Mouse (Mus musculus) midbrain, embryonic 15.5 days (tissue): ENCODE data around the gene Aknad1. TPM values are rescaled to one million over a fixed set of nuclear protein-coding genes. Genes with fewer than 3 reads are reported as not detected.
A peak's percentile ranks its signal among the peaks of the same experiment; 100 is the strongest.

Experiments used
- ATAC-seq: fragments of 200-750 bp; cut with Nextera tagmentation; replicated peaks from 2 replicates; pipeline ENCODE4 v1.8.0; 2017; ENCODE audit warnings: moderate TSS enrichment
- H3K27ac ChIP-seq: fragments of 300-500 bp; sonication (generic); 2 replicates; pipeline ENCODE4 v1.5.1; 2015; ENCODE audit warnings: mild to moderate bottlenecking, inconsistent platforms
- H3K27me3 ChIP-seq: fragments of 300-500 bp; sonication (generic); replicated peaks from 2 replicates; pipeline ENCODE4 v1.6.1; 2015; ENCODE audit warnings: inconsistent platforms
- H3K36me3 ChIP-seq: fragments of 300-500 bp; sonication (generic); replicated peaks from 2 replicates; pipeline ENCODE4 v1.6.1; 2015; ENCODE audit warnings: inconsistent platforms
- H3K4me1 ChIP-seq: fragments of 300-500 bp; sonication (generic); 2 replicates; pipeline ENCODE4 v1.6.1; 2015; ENCODE audit warnings: inconsistent platforms
- H3K4me2 ChIP-seq: fragments of 300-500 bp; sonication (generic); 2 replicates; pipeline ENCODE4 v1.6.1; 2015; ENCODE audit warnings: inconsistent platforms, mild to moderate bottlenecking, moderate library complexity
- H3K4me3 ChIP-seq: fragments of 300-500 bp; sonication (generic); 2 replicates; pipeline ENCODE4 v1.5.1; 2015; ENCODE audit warnings: mild to moderate bottlenecking, inconsistent platforms
- H3K9ac ChIP-seq: fragments of 300-500 bp; sonication (generic); 2 replicates; pipeline ENCODE4 v1.6.1; 2015; ENCODE audit warnings: mild to moderate bottlenecking, inconsistent platforms
- H3K9me3 ChIP-seq: fragments of 300-500 bp; sonication (generic); 2 replicates; pipeline ENCODE4 v1.6.1; 2016; ENCODE audit warnings: inconsistent platforms
- WGBS: fragments of 180-500 bp; shearing (Covaris S2); methylation state at CpG from one replicate; pipeline ENCODE4 v1.1.7; 2015; ENCODE audit warnings: mixed read lengths; 5-methylcytosine and 5-hydroxymethylcytosine counted together
- polyA plus RNA-seq: library from polyadenylated mRNA; unstranded; fragments of >200 nt; fragmentation: Nextera tagmentation; extraction: Ambion mirVana; gene quantifications from 2 replicates; pipeline ENCODE4 v1.2.1, GENCODE M21; 2015

The Aknad1 gene
- polyA plus RNA-seq: not detected in 2 replicates

DNA sequence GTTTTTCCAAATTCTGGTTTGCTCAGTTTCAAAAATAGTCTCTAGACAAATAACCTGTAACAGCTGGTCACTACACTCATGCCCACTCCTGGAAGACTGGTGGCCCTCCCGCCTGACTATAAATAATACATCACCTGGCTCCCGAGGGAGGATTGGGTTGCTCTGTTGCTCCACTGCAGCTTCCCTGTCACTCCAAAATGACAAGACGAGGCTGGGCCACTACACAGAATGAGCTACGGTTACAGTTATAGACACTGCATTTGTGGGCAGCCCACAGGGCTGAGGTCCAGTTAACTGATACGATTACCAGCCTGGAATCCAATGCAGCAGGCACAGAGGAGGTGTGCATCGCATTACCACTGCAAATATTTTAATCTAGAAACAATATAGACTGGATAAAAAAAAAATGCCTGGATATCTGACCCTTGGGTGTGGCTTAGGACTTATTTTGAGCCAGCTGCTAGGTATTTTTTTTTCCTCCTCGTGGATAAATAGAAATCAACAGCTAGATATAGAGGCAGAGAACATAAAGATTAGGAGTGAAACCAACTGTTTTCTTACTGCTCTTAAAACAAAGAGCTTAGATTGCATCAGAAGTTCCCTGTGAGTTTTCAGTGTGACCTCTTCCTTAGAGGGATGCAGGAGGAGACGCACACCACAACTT lies at the start of gene Aknad1:
Gene Aknad1, plus strand, starts transcription at position 614 of the 664 bp plus-strand sequence.
- 67% methylated on average over 8 of the region's 8 CpGs for WGBS
- Histone ChIP-seq H3K4me1 (no peaks in the 10 kb centered on the region), H3K9me3 (no peaks in the 10 kb centered on the region), H3K36me3 (no peaks in the 10 kb centered on the region), H3K27ac (no peak within 1 kb of the TSS), H3K4me2 (no peak within 1 kb of the TSS), H3K4me3 (no peak within 1 kb of the TSS), H3K9ac (no peak within 1 kb of the TSS), H3K27me3 (no peaks in the 10 kb centered on the region)
- no peak for ATAC-seq

DNA sequence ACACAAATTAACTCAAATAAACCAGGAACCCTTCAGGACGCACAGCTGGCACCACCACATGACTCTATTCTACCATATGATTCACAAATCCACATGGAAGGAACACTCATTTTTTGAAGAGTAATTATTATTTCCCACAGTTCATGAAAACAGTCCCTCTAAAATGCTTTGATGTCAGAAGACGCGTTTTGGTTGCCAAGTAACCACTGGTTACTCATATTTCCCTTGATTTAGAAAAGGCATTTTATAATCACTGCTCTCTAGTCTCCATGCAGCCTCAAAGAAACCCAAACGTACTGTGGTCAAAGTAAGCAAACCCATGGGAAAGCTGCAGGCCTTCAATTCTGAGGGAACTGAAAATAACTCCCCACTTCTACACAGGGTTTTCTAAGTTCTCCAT lies 49.5 kb upstream of the Aknad1 start:
- Histone ChIP-seq H3K4me2 (no peak overlapping the region), H3K27me3 (no peaks in the 10 kb centered on the region), H3K9ac (no peak overlapping the region), H3K36me3 (0 out of 2 replicates have a peak, but pooled peaks cover 2% of the 10 kb centered on the region), H3K4me1 (no peaks in the 10 kb centered on the region), H3K9me3 (no peaks in the 10 kb centered on the region), H3K4me3 (no peak overlapping the region), H3K27ac (no peak overlapping the region)
- ATAC-seq: no peak
- 72% methylated on average over 4 of the region's 4 CpGs for WGBS

DNA sequence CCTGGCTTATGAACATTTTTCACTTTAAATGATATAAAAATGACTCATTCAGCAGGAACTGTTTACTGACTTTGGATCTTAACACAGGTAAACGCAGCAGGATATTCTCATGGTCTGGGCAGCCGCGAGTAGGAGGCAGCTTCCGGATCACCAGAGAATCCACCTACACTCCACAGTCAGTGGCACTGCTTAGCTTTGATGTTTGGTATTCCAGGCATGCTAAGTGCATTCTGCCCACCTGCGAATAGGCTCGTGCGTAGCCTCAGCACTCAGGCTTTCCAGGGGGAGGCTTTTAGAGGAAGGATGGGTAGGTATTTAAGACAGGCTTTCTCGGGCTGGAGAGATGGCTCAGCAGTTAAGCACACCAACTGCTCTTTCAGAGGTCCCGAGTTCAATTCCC lies 45.1 kb upstream of the Aknad1 start:
- Histone ChIP-seq H3K9me3 (no peaks in the 10 kb centered on the region), H3K27ac (no peak overlapping the region), H3K36me3 (no peaks in the 10 kb centered on the region), H3K4me1 (no peaks in the 10 kb centered on the region), H3K4me3 (no peak overlapping the region), H3K9ac (no peak overlapping the region), H3K27me3 (no peaks in the 10 kb centered on the region), H3K4me2 (no peak overlapping the region)
- no peak for ATAC-seq
- WGBS: 90% methylated on average over 9 of the region's 9 CpGs

DNA sequence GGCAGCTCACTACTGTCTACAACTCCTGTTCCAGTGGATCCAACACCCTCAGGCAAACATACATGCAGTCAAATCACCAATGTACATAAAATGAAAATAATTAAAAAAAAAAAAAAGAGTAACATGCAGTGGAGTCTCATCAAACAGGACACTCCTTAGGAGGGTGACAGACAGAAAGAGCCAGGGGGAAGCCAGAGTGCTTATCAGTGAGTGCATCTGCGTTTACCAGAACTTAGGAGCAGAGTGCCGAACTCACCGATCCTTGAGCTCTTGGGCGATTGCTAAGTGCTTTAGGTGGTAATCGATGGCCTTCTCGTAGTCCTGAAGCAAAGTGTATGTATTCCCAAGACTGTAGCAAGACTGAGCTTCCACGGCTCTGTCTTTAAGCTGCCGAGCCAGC lies 40.8 kb upstream of the Aknad1 start:
- H3K4me3 ChIP-seq: no peak overlapping the region
- 91% methylated on average over 8 of the region's 8 CpGs for WGBS
- H3K4me1 ChIP-seq: no peaks in the 10 kb centered on the region
- no peak for ATAC-seq
- 0 out of 2 replicates have a peak, but pooled peaks cover 8% of the 10 kb centered on the region for H3K36me3 ChIP-seq
- H3K9ac ChIP-seq: no peak overlapping the region
- H3K27ac ChIP-seq: no peak overlapping the region
- H3K27me3 ChIP-seq: no peaks in the 10 kb centered on the region
- H3K4me2 ChIP-seq: no peak overlapping the region
- H3K9me3 ChIP-seq: no peaks in the 10 kb centered on the region

DNA sequence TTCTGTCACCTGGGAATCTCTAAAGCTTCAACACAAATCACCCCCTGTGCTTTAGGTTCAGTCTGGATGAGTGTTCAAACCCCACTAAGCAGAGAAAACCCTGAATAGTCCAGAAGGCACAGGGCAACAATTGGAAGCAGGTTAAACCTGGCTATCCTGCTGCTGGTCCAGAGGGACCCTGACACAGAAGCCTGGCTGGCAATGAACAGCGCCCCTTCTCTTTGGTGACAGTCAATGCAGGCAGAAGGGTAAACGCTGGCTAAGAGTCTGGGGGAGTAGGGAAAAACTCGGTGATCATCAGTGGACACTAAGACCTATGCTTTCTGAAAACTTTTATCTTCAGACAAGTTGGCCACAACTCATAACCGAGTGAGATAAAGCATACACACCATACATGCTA lies 39.7 kb upstream of the Aknad1 start:
- WGBS: 96% methylated on average over 4 of the region's 4 CpGs
- Histone ChIP-seq H3K27ac (no peak overlapping the region), H3K4me3 (no peak overlapping the region), H3K9ac (no peak overlapping the region), H3K4me2 (no peak overlapping the region), H3K36me3 (0 out of 2 replicates have a peak, but pooled peaks cover 8% of the 10 kb centered on the region), H3K9me3 (no peaks in the 10 kb centered on the region), H3K4me1 (no peaks in the 10 kb centered on the region), H3K27me3 (no peaks in the 10 kb centered on the region)
- ATAC-seq: no peak

DNA sequence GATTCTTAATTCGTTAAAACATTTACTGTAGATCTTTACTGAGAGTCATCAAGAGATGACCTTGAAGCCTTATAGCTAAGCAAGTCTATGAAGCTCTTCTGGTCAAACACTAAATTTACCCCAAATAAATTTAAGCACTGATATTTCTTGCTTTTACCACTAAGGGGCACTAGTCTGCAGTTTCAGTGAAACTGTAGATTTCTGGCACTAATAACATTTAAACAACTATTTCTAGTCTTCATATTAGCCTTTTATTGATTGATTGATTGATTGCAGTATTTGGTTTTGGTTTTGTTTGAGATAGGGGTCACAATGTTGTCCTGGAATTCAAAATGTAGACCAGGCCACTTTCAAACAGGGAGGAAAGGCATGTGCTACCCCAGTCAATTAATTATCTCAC lies 38.2 kb upstream of the Aknad1 start:
- H3K36me3 ChIP-seq: 0 out of 2 replicates have a peak, but pooled peaks cover 8% of the 10 kb centered on the region
- H3K9ac ChIP-seq: no peak overlapping the region
- no peak for ATAC-seq
- no peaks in the 10 kb centered on the region for H3K27me3 ChIP-seq
- 85% methylated on average over 1 of the region's 1 CpGs for WGBS
- no peak overlapping the region for H3K4me2 ChIP-seq
- no peak overlapping the region for H3K27ac ChIP-seq
- H3K4me1 ChIP-seq: no peaks in the 10 kb centered on the region
- no peak overlapping the region for H3K4me3 ChIP-seq
- no peaks in the 10 kb centered on the region for H3K9me3 ChIP-seq

DNA sequence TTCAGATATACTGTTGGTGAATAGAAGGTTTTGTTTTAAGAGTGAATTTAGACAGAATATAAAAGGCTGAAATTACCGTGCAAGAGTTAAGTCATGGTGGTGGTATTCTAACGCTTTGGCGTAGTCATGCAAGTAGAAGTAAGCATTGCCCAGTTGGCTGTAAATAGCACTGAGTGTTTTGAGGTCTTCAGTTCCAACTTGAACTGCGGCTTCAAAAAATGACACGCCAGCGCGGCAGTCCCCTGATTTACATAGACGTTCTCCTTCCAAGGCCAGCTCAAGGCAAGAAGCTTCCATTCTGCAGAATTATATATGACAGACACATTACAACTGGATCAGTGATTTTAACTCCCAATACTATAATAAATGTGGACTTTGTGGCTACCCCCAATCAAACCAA lies 36.7 kb upstream of the Aknad1 start:
- Histone ChIP-seq H3K4me2 (no peak overlapping the region), H3K9me3 (no peaks in the 10 kb centered on the region), H3K36me3 (0 out of 2 replicates have a peak, but pooled peaks cover 8% of the 10 kb centered on the region), H3K27me3 (no peaks in the 10 kb centered on the region), H3K4me1 (no peaks in the 10 kb centered on the region), H3K9ac (no peak overlapping the region), H3K27ac (no peak overlapping the region), H3K4me3 (no peak overlapping the region)
- no peak for ATAC-seq
- WGBS: 92% methylated on average over 8 of the region's 8 CpGs

DNA sequence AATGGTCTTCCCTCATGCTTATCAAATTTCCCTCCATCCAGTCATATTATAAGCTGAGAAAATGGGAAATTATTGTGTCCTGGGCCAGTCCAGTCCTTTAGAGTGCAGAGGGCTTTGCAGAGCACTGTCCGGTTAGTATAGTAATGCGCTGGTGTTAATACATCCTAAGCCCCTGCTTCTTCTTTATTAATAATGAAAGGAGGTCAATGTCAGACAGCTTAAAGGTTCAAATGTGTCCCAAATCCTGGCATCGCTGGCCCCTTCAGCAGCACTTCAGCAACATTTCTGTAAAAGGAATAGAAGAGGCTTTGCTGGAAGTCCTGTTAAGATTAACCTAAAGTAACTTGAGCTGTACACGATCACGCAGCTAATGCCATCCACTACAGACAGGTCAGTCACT lies 28.2 kb upstream of the Aknad1 start:
- WGBS: 89% methylated on average over 5 of the region's 5 CpGs
- H3K36me3 ChIP-seq: no peaks in the 10 kb centered on the region
- H3K27ac ChIP-seq: no peak overlapping the region
- H3K4me3 ChIP-seq: no peak overlapping the region
- no peaks in the 10 kb centered on the region for H3K27me3 ChIP-seq
- ATAC-seq: no peak
- H3K9me3 ChIP-seq: no peaks in the 10 kb centered on the region
- H3K9ac ChIP-seq: no peak overlapping the region
- no peaks in the 10 kb centered on the region for H3K4me1 ChIP-seq
- H3K4me2 ChIP-seq: no peak overlapping the region

DNA sequence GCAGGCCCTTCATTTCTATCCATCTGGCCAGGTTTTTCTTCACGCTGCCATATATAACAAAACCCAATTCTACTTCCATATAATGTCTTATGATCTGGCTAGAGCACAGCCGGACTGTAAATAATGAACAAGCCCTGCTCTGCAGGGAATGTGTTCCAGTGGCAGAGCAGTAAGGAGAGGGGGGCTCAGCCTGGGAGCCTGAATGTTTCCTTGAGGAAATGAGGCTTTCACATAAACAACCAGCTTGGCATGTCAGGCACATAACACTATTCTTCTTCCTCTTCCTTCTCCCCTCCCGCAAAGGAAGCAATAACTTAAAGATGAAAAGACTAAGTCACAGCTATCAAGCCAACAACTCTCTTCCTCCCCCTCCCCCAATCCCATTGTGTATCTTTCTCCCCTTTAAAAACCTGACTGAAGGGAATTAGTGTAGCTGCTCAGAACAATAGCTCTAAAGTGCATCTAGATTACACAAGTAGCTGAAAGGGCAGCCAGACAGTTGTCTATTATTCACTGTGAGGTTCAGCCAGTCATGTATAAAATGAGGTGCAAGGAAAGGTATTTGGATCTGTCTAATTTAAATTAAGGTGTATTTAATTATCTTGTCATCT lies 26.3 kb upstream of the Aknad1 start:
- H3K9ac ChIP-seq: no peak overlapping the region
- H3K27ac ChIP-seq: no peak overlapping the region
- 0 out of 2 replicates have a peak, but pooled peaks have one; percentile 37 for ATAC-seq
- H3K36me3 ChIP-seq: no peaks in the 10 kb centered on the region
- H3K9me3 ChIP-seq: no peaks in the 10 kb centered on the region
- H3K4me2 ChIP-seq: no peak overlapping the region
- 31% methylated on average over 3 of the region's 3 CpGs for WGBS
- H3K27me3 ChIP-seq: no peaks in the 10 kb centered on the region
- no peak overlapping the region for H3K4me3 ChIP-seq
- no peaks in the 10 kb centered on the region for H3K4me1 ChIP-seq

DNA sequence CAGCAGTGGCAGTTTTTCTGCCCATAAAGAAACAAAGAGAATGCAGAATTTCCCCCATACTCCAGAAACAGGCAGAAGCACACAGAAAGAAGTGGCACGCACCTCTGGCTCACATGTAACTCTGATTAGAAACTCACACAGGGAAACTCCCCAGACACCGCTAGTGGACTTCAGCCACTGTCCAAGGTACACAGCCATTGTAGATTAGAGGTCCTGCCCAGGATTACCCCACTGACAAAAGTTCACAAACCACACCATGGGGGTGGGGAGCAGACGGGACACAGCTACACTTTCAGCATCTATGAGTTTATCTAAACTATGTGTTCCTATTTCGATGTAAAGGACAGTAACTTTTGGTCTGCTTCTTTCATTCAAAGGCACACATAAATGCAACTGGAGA lies 24.6 kb upstream of the Aknad1 start:
- Histone ChIP-seq H3K9me3 (no peaks in the 10 kb centered on the region), H3K4me1 (no peaks in the 10 kb centered on the region), H3K4me3 (no peak overlapping the region), H3K27ac (no peak overlapping the region), H3K4me2 (no peak overlapping the region), H3K9ac (no peak overlapping the region), H3K27me3 (no peaks in the 10 kb centered on the region), H3K36me3 (no peaks in the 10 kb centered on the region)
- ATAC-seq: no peak
- WGBS: 89% methylated on average over 4 of the region's 4 CpGs

DNA sequence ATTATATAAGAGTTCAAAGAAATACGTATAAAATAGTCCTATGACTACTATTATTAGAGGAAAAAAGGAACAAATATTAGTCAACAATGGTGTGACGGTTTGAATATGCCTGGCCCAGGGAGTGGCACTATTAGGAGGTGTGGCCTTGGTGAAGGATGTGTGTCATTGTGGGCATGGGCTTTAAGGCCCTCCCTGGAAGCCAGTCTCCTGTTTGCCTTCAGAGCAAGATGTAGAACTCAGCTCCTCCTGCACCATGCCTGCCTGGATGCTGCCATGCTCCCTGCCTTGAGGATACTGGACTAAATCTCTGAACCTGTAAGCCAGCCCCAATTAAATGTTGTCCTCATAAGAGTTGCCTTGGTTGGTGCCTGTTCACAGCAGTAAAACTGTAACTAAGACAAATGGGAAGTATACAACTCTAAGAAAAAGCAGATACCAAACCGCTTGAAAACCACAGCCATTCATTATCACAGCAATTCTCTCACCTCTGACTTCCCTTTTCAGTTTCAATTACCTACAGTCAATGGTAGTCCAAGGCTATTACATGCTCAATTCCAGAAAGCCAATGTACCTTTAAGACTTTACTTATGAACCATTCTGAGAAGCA lies 21.5 kb upstream of the Aknad1 start:
- H3K9me3 ChIP-seq: no peaks in the 10 kb centered on the region
- no peaks in the 10 kb centered on the region for H3K27me3 ChIP-seq
- no peak for ATAC-seq
- H3K4me2 ChIP-seq: no peak overlapping the region
- no peaks in the 10 kb centered on the region for H3K36me3 ChIP-seq
- no peak overlapping the region for H3K27ac ChIP-seq
- peaks cover 16% of the 10 kb centered on the region for H3K4me1 ChIP-seq
- H3K9ac ChIP-seq: no peak overlapping the region
- no peak overlapping the region for H3K4me3 ChIP-seq
- WGBS: 96% methylated on average over 3 of the region's 3 CpGs

DNA sequence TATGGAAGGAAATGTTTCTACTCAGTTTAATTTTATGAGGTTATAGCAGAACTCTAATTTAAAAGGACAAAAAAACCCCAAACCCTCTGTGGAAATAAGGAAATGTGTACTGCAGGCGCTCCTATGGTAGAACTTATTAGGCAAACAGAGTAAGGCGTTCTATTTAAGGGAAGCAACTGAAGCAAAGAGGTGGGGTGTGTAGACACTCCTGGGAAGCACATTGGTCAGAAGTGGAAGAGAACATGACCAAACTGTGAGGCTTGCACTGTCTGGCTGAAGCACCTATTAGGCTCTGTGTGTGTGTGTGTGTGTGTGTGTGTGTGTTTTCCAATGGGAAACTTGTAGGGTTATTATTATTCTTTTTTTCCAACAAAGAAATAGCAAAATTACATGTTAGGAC lies 20.1 kb upstream of the Aknad1 start:
- Histone ChIP-seq H3K4me2 (no peak overlapping the region), H3K27ac (no peak overlapping the region), H3K9ac (no peak overlapping the region), H3K4me3 (no peak overlapping the region), H3K36me3 (no peaks in the 10 kb centered on the region), H3K27me3 (no peaks in the 10 kb centered on the region), H3K4me1 (peaks cover 17% of the 10 kb centered on the region), H3K9me3 (no peaks in the 10 kb centered on the region)
- 86% methylated on average over 2 of the region's 2 CpGs for WGBS
- ATAC-seq: no peak

DNA sequence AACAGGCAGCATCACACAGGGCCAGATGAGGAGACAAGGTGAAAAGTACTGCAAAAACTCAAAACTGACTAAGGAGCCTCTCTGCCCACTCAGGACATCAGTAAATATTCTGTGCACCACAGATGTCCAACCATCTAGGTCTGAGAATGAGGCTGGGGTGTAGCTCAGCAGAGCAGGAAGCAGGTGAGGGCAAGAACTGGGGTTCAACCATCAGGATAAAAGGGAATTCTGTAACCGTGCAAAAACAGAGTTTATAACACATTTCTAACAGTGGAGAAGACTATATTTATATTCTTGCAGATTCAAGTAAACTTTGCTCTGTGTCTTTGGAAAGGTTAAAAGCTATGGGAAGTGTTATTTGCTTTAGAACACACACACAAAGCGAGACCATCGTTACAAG lies 19.7 kb upstream of the Aknad1 start:
- Histone ChIP-seq H3K4me3 (no peak overlapping the region), H3K4me1 (peaks cover 17% of the 10 kb centered on the region), H3K36me3 (no peaks in the 10 kb centered on the region), H3K4me2 (no peak overlapping the region), H3K9ac (no peak overlapping the region), H3K27ac (no peak overlapping the region), H3K27me3 (no peaks in the 10 kb centered on the region), H3K9me3 (no peaks in the 10 kb centered on the region)
- ATAC-seq: no peak
- 77% methylated on average over 3 of the region's 3 CpGs for WGBS
